Mouse (Mus musculus) embryonic facial prominence, embryonic 11.5 days (tissue): ENCODE results near the gene Rbp7. TPM values are rescaled to one million over a fixed set of nuclear protein-coding genes. Genes with fewer than 3 reads are reported as not detected.
A peak's percentile ranks its signal among the peaks of the same experiment; 100 is the strongest.

Experiments
- ATAC-seq: fragments of 200-750 bp; cut with Nextera tagmentation; replicated peaks from 2 replicates; pipeline ENCODE4 v1.8.0; 2017; ENCODE audit warnings: low read depth; ENCODE audit not compliant: insufficient number of reproducible peaks, low FRiP score, low TSS enrichment
- DNase-seq: peaks from one replicate; pipeline ENCODE4 v3.0.0-alpha.2; 2015; ENCODE audit warnings: low spot score
- H3K27ac ChIP-seq: fragments of 300-500 bp; sonication (generic); replicated peaks from 2 replicates; pipeline ENCODE4 v1.5.1; 2014; ENCODE audit warnings: mild to moderate bottlenecking, low read depth, low read length, control low read depth
- H3K27me3 ChIP-seq: fragments of 300-500 bp; sonication (generic); 2 replicates; pipeline ENCODE4 v1.6.1; 2014; ENCODE audit warnings: mild to moderate bottlenecking, low read length, moderate library complexity, mixed read lengths; ENCODE audit not compliant: control insufficient read depth, insufficient read depth
- H3K36me3 ChIP-seq: fragments of 300-500 bp; sonication (generic); replicated peaks from 2 replicates; pipeline ENCODE4 v1.6.1; 2014; ENCODE audit warnings: low read depth, mild to moderate bottlenecking, low read length, moderate library complexity, mixed read lengths; ENCODE audit not compliant: control insufficient read depth, insufficient read depth
- H3K4me1 ChIP-seq: fragments of 300-500 bp; sonication (generic); 2 replicates; pipeline ENCODE4 v1.6.1; 2014; ENCODE audit warnings: low read length, mixed read lengths; ENCODE audit not compliant: control insufficient read depth, insufficient read depth
- H3K4me2 ChIP-seq: fragments of 300-500 bp; sonication (generic); 2 replicates; pipeline ENCODE4 v1.6.1; 2014; ENCODE audit warnings: low read depth, mild to moderate bottlenecking, control low read depth, low read length, moderate library complexity
- H3K4me3 ChIP-seq: fragments of 300-500 bp; sonication (generic); 2 replicates; pipeline ENCODE4 v1.5.1; 2014; ENCODE audit warnings: low read depth, low read length, control low read depth
- H3K9ac ChIP-seq: fragments of 300-500 bp; sonication (generic); replicated peaks from 2 replicates; pipeline ENCODE4 v1.6.1; 2014; ENCODE audit warnings: mild to moderate bottlenecking, control low read depth, low read length
- H3K9me3 ChIP-seq: fragments of 300-500 bp; sonication (generic); replicated peaks from 2 replicates; pipeline ENCODE4 v1.6.1; 2016; ENCODE audit warnings: mild to moderate bottlenecking, low read length, inconsistent platforms, mixed read lengths; ENCODE audit not compliant: control insufficient read depth
- WGBS: fragments of 180-500 bp; shearing (Covaris S2); extraction: QIAGEN DNeasy Blood & Tissue Kit; methylation state at CpG from one replicate; pipeline ENCODE4 v1.1.7; 2014; 5-methylcytosine and 5-hydroxymethylcytosine counted together
- polyA plus RNA-seq: library from polyadenylated mRNA; unstranded; fragments of >200 nt; fragmentation: Nextera tagmentation; extraction: Ambion mirVana; gene quantifications from 2 replicates; pipeline ENCODE4 v1.2.1, GENCODE M21; 2014

Rbp7 gene
- polyA plus RNA-seq, 1 experiment from 2014 or later = not detected

DNA sequence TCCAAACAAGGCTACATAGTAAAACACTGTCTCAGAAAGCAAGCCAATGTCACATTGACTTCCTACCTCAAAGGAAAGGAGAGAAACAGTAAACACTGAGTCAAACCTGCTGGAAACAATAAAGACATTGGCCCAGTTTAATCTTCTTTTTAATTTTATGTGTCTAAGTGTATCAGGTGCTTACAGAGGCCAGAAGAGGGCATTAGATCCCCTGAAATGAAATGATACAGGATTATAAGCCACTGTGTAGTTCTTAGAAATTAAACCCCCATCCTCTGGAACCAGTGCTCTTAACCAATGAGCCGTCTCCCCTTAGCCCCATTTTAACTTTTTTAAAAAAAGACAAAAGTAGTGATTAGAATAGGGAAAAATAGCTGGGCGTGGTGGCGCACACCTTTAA lies 40.5 kb downstream of the Rbp7 start:
- Histone ChIP-seq H3K27ac (no peak overlapping the region), H3K27me3 (no peaks in the 10 kb centered on the region), H3K9me3 (no peaks in the 10 kb centered on the region), H3K9ac (no peak overlapping the region), H3K36me3 (no peaks in the 10 kb centered on the region), H3K4me2 (no peak overlapping the region), H3K4me3 (no peak overlapping the region), H3K4me1 (peaks cover 9% of the 10 kb centered on the region)
- DNase-seq = no peak
- 95% methylated on average over 3 of the region's 3 CpGs for WGBS
- ATAC-seq = no peak

DNA sequence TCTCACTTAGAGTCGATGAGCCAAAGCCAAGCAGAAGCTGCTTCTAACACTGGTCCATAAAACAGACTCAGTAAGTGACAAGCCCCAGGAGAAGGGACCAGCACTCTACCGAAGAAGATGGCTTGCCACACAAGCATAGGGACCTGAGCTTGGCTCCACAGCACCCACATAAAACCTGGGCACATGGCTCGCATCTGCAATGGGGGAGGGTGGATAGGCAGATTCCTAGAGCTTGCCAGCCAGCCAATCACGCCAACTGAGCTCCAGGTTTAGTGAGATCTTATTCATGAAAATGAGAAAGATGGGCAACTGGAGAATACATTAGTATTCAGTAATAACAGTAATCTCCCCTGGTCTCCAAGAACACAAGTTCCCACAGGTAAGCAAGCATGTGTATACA lies 45.0 kb downstream of the Rbp7 start:
- Histone ChIP-seq H3K27ac (no peak overlapping the region), H3K4me1 (no peaks in the 10 kb centered on the region; the same call in 1 of the 2 replicates), H3K27me3 (no peaks in the 10 kb centered on the region), H3K36me3 (no peaks in the 10 kb centered on the region), H3K4me2 (no peak overlapping the region), H3K9ac (no peak overlapping the region), H3K9me3 (no peaks in the 10 kb centered on the region), H3K4me3 (no peak overlapping the region)
- ATAC-seq (no peak), DNase-seq (no peak)
- 95% methylated on average over 4 of the region's 4 CpGs for WGBS

DNA sequence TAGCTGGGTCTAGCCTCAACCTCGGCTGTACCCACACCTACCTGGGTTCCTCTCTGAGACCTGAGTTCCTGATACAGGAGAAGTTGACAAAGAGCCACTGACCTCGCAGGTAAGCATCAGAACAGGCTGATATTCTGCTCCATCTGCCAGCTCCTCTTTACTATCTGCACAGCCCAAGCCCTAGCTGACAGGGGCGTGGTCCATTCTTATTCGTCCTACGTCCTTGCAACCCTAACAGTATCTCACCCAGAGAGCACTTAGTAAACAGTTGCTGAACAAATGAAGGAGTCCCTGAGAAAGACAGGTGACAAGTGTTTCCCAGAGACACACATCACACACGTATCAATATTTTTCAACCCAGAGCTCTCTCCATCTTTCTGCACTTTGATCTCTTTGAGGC lies 46.4 kb downstream of the Rbp7 start:
- H3K9ac ChIP-seq = no peak overlapping the region
- DNase-seq (no peak), ATAC-seq (no peak)
- no peak overlapping the region for H3K4me3 ChIP-seq
- H3K36me3 ChIP-seq = no peaks in the 10 kb centered on the region
- 90% methylated on average over 6 of the region's 6 CpGs for WGBS
- no peak overlapping the region for H3K4me2 ChIP-seq
- H3K27ac ChIP-seq = no peak overlapping the region
- no peaks in the 10 kb centered on the region for H3K9me3 ChIP-seq
- H3K27me3 ChIP-seq = no peaks in the 10 kb centered on the region
- peaks cover 6% of the 10 kb centered on the region for H3K4me1 ChIP-seq

DNA sequence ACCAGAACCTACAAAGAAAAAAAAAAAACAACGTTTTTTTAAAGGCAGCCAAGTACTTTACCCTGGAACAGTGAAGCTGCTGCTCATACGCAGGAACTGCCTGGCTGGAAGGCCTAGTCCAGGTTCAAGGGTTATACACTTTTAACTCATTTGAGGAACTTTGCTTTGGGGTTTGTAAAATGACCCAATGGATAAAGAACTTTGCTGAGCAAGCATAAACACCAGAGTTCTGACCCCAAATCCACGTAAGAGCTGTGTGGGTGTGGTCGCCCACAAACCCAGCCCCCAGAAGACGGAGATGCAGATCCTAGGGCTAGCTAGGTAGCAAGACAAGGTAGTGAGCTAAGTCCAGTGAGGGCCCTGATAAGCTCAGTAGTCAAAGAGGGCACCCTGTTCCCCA lies 47.3 kb downstream of the Rbp7 start:
- Histone ChIP-seq H3K9me3 (no peaks in the 10 kb centered on the region), H3K36me3 (no peaks in the 10 kb centered on the region), H3K4me2 (no peak overlapping the region), H3K27ac (no peak overlapping the region), H3K4me1 (peaks cover 6% of the 10 kb centered on the region), H3K27me3 (no peaks in the 10 kb centered on the region), H3K9ac (no peak overlapping the region), H3K4me3 (no peak overlapping the region)
- DNase-seq = no peak
- no peak for ATAC-seq
- WGBS = 90% methylated on average over 5 of the region's 5 CpGs

DNA sequence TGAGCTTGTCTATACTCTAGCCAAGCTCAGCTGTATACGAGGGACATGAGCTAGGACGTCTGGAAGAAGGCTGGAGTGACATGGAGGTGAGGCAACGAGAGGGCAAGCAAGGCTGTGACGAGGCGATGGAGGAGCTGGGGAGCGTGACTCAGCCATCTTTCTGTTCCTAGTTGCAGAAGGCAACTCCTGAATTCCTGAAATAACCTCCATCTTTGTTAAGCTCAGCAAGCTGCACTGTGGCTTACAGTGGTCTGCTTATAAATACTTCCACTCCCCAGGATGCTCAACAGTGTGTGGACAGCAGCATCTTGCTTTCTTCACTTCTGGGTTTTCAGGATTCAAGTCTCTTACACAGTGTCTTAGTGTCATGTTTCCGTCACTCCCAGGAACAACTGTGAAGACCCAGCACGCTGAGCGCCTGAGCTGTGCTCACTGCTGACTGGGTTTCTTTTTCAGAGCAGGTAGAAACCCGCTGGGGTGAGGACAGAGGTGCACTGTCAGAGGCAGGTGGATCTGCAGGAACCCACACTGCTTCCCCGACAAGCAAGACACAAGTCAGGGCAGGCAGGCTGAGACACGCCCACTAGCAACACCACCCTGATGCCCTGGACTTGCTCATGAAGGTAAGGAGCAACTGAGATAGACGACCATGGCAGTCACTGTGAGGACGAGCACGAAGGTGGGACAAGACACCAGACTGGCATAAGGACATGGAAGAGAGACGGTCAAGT lies 48.9 kb downstream of the Rbp7 start:
- H3K27me3 ChIP-seq = no peaks in the 10 kb centered on the region
- no peak overlapping the region for H3K9ac ChIP-seq
- DNase-seq (no peak), ATAC-seq (no peak)
- H3K36me3 ChIP-seq = no peaks in the 10 kb centered on the region
- H3K9me3 ChIP-seq = no peaks in the 10 kb centered on the region
- H3K4me3 ChIP-seq = no peak overlapping the region
- no peak overlapping the region for H3K4me2 ChIP-seq
- 73% methylated on average over 16 of the region's 16 CpGs for WGBS
- no peak overlapping the region for H3K27ac ChIP-seq
- H3K4me1 ChIP-seq = peaks cover 6% of the 10 kb centered on the region

DNA sequence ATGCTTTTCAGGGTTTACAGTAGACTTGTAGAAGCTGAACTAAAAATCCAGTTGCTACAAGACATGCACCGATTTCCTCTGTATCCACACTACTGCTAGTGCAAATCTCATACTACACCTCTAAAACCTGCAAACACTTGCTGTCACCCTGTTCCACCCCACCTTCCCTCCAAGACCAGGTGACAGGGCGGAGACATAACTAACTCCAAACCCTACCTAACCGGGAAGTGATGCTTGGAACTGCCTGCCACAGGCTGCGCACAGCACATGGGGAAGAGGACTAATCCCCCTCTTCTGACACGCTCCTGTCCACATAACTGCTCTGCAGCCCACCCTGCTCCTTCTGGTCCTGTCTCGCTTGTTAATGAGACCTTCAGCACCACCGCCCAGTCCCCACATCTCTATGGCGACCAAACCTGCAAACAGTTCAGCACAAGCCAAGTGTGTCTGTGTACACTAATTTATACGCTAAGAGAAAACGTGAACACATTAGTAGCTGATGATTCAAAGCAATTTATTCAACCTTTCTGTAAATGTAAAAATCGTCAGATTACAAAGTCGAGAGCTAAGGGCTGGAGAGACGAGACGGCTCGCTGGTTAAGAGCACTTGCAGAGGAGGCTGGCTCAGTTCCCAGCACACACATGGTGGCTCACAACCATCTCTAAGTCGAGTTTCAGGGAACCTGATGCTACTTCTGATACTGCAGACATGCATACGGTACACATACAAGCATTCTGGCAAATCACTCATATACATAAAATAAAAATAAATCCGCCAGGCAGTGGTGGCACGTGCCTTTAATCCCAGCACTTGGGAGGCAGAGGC lies 49.9 kb downstream of the Rbp7 start:
- WGBS = 80% methylated on average over 19 of the region's 19 CpGs
- H3K27ac ChIP-seq = no peak overlapping the region
- H3K4me3 ChIP-seq = no peak overlapping the region
- ATAC-seq (no peak), DNase-seq (no peak)
- no peak overlapping the region for H3K9ac ChIP-seq
- no peaks in the 10 kb centered on the region for H3K36me3 ChIP-seq
- H3K9me3 ChIP-seq = no peaks in the 10 kb centered on the region
- H3K27me3 ChIP-seq = no peaks in the 10 kb centered on the region
- peaks cover 6% of the 10 kb centered on the region for H3K4me1 ChIP-seq
- H3K4me2 ChIP-seq = no peak overlapping the region

DNA sequence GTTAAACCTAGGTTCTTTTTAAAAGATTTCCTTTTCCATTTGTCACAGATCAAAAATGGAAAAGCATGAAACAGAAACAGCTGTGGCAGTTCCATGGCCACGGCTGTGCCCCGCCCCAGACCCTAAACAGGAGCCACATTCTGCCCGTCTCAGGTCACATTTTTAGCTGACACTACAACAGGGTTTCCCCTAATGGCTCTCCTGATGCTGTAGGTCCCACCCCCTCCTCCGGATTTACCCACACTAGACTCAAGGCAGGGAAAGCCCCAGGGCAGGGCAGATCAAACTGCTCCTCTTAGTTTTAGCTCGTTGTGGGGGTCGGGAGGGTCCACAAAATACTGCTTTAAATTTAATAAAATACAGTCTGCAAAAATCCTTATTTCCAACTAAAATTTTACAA lies 51.7 kb downstream of the Rbp7 start:
- DNase-seq = peak; percentile 72
- Histone ChIP-seq H3K4me2 (0 out of 2 replicates have a peak overlapping the region, but pooled peaks have one; percentile 13), H3K4me3 (no peak overlapping the region), H3K9me3 (no peaks in the 10 kb centered on the region), H3K4me1 (peaks cover 6% of the 10 kb centered on the region), H3K27ac (peak overlapping the region; percentile 9; the same call in 1 of the 2 replicates), H3K27me3 (no peaks in the 10 kb centered on the region), H3K9ac (no peak overlapping the region), H3K36me3 (no peaks in the 10 kb centered on the region)
- 18% methylated on average over 6 of the region's 6 CpGs for WGBS
- 0 out of 2 replicates have a peak, but pooled peaks have one; percentile 24 for ATAC-seq

DNA sequence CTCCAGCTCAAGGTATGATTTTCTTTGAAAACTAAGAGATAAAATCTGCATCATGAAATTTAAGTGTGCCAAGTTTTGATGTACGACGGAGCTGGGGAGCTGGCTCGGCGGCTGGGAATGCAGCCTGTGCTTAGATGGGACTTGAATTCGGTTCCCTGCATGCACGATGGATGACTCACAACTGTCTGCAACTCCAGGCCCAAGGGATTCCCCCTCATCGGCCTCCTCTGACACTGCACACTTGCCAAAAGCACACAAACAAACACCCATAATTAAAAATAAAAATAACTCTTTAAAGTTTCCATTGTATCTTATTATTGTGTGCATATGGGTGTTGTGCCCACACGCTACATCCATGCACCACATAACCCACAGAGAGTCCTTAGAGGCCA lies 53.2 kb downstream of the Rbp7 start:
- WGBS = 86% methylated on average over 8 of the region's 8 CpGs
- Histone ChIP-seq H3K4me2 (no peak overlapping the region), H3K9ac (no peak overlapping the region), H3K27me3 (no peaks in the 10 kb centered on the region), H3K36me3 (no peaks in the 10 kb centered on the region), H3K4me3 (no peak overlapping the region), H3K27ac (no peak overlapping the region), H3K9me3 (no peaks in the 10 kb centered on the region), H3K4me1 (peaks cover 6% of the 10 kb centered on the region)
- ATAC-seq = no peak
- no peak for DNase-seq
